Mouse (Mus musculus) ES-E14 (cell line): ENCODE results near the gene Tns1.

ENCODE experiments used
- CHD2 ChIP-seq: IDR thresholded peaks from 2 replicates; pipeline ENCODE4 v1.6.1; 2014; ENCODE audit warnings: mild to moderate bottlenecking, low read depth, low read length, inconsistent platforms
- HCFC1 ChIP-seq: IDR thresholded peaks from 2 replicates; pipeline ENCODE4 v1.6.1; 2012; ENCODE audit warnings: low read length, inconsistent platforms, borderline replicate concordance; ENCODE audit not compliant: insufficient read depth
- ZC3H11A ChIP-seq: IDR thresholded peaks from 2 replicates; pipeline ENCODE4 v1.6.1; 2012; ENCODE audit warnings: low read depth, mild to moderate bottlenecking, inconsistent platforms, low read length, borderline replicate concordance
- ZNF384 ChIP-seq: IDR thresholded peaks from 2 replicates; pipeline ENCODE4 v1.6.1; 2012; ENCODE audit warnings: low read depth, low read length, inconsistent platforms

- no peak for TF ChIP-seq HCFC1
- TF ChIP-seq ZNF384: no peak
- TF ChIP-seq CHD2: no peak
- TF ChIP-seq ZC3H11A: no peak
These were observed 25.2 kb downstream of the Tns1 start for GRCm38 (mm10) chr1:74099001-74099435.
